Mouse (Mus musculus): Measurements from ENCODE around the gene Ltc4s. TPM values are rescaled to one million over a fixed set of nuclear protein-coding genes. Genes with fewer than 3 reads are reported as not detected.

The Ltc4s gene
- polyA plus RNA-seq, 1 experiment = 11.0 TPM

GRCm38 (mm10) chr11:50229252-50229910, 9.0 kb downstream of the Ltc4s start:
- Histone ChIP-seq H3K27ac (ENCODE audit: control insufficient read depth, insufficient read depth, low read depth, low read length) (peak overlapping the region; percentile 19; the same call in 1 of the 2 replicates), H3K27me3 (ENCODE audit: control insufficient read depth, insufficient read depth, low read length) (no peaks in the 10 kb centered on the region), H3K4me1 (ENCODE audit: control insufficient read depth, insufficient read depth, low read length) (peaks cover 23% of the 10 kb centered on the region), H3K36me3 (ENCODE audit: control insufficient read depth, insufficient read depth, low read length) (no peaks in the 10 kb centered on the region), H3K4me3 (ENCODE audit: control insufficient read depth, low read depth, low read length) (no peak overlapping the region)
- TF ChIP-seq CTCF (IDR thresholded peaks at IDR 0.05; ENCODE audit: control insufficient read depth, insufficient read depth, insufficient replicate concordance, low read depth, low read length) = no peak

GRCm38 (mm10) chr11:50228772-50229171, 9.6 kb downstream of the Ltc4s start:
- Histone ChIP-seq H3K4me3 (ENCODE audit: control insufficient read depth, low read depth, low read length) (no peak overlapping the region), H3K36me3 (ENCODE audit: control insufficient read depth, insufficient read depth, low read length) (no peaks in the 10 kb centered on the region), H3K27ac (ENCODE audit: control insufficient read depth, insufficient read depth, low read depth, low read length) (no peak overlapping the region; the same call in 1 of the 2 replicates), H3K27me3 (ENCODE audit: control insufficient read depth, insufficient read depth, low read length) (no peaks in the 10 kb centered on the region), H3K4me1 (ENCODE audit: control insufficient read depth, insufficient read depth, low read length) (peaks cover 23% of the 10 kb centered on the region)
- TF ChIP-seq POLR2A (IDR thresholded peaks at IDR 0.05; ENCODE audit: control insufficient read depth, low read depth, low read length) (no peak), CTCF (IDR thresholded peaks at IDR 0.05; ENCODE audit: control insufficient read depth, insufficient read depth, insufficient replicate concordance, low read depth, low read length) (no peak)

- TF ChIP-seq CTCF (IDR thresholded peaks at IDR 0.05; ENCODE audit: control insufficient read depth, insufficient read depth, insufficient replicate concordance, low read depth, low read length) (no peak), POLR2A (IDR thresholded peaks at IDR 0.05; ENCODE audit: control insufficient read depth, low read depth, low read length) (no peak)
- Histone ChIP-seq H3K4me3 (ENCODE audit: control insufficient read depth, low read depth, low read length) (no peak overlapping the region), H3K27me3 (ENCODE audit: control insufficient read depth, insufficient read depth, low read length) (no peaks in the 10 kb centered on the region), H3K4me1 (ENCODE audit: control insufficient read depth, insufficient read depth, low read length) (peaks cover 20% of the 10 kb centered on the region), H3K36me3 (ENCODE audit: control insufficient read depth, insufficient read depth, low read length) (no peaks in the 10 kb centered on the region), H3K27ac (ENCODE audit: control insufficient read depth, insufficient read depth, low read depth, low read length) (no peak overlapping the region)
Observed at GRCm38 (mm10) chr11:50227736-50228135, 10.7 kb downstream of the Ltc4s start.

DNA sequence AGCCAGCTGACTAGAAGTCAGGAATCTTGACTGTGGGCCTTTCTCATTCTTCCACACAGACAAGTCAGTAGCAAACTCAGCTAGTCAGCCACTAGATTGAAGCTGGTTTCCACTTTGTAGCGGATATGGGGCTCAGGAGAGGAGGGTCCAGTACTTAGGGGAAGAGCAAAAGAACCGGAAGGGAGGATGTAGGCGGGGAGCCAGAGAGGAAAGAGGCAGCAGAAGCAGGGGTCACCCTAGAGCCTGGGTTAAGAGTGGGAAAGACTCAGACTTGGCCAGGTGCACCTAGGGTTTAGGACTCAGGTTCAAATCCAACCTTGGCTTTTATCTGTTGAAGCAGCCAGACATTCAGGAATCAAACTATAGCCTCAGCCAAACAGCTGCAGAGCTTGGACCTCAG, 11.2 kb downstream of the Ltc4s start:
- TF ChIP-seq POLR2A (IDR thresholded peaks at IDR 0.05; ENCODE audit: control insufficient read depth, low read depth, low read length) (no peak), CTCF (IDR thresholded peaks at IDR 0.05; ENCODE audit: control insufficient read depth, insufficient read depth, insufficient replicate concordance, low read depth, low read length) (no peak)
- Histone ChIP-seq H3K27ac (ENCODE audit: control insufficient read depth, insufficient read depth, low read depth, low read length) (no peak overlapping the region), H3K27me3 (ENCODE audit: control insufficient read depth, insufficient read depth, low read length) (no peaks in the 10 kb centered on the region), H3K4me1 (ENCODE audit: control insufficient read depth, insufficient read depth, low read length) (peaks cover 17% of the 10 kb centered on the region), H3K36me3 (ENCODE audit: control insufficient read depth, insufficient read depth, low read length) (no peaks in the 10 kb centered on the region), H3K4me3 (ENCODE audit: control insufficient read depth, low read depth, low read length) (no peak overlapping the region)

DNA sequence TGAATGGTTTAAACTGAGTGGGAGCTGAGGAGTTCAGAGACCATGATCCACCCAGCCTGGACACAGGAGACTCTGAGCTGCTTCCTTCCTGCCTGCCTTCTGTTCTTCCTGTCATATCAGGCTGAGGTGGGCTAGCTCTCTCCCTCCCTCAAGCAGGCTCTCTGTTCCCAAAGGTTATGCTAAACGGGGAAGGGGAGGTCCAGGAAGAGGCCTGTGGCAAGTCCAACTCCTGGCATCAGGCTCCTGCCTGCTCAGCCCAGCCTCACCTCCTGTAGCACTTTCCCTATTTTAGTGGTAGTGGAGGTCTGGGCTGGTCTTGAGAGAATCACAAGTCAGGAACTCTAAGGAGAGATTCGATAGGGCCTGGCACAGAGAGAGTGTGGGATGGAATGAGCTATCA, 12.0 kb downstream of the Ltc4s start:
- no peaks in the 10 kb centered on the region for H3K36me3 ChIP-seq (ENCODE audit: control insufficient read depth, insufficient read depth, low read length)
- TF ChIP-seq POLR2A (IDR thresholded peaks at IDR 0.05; ENCODE audit: control insufficient read depth, low read depth, low read length) = no peak
- no peak for TF ChIP-seq CTCF (IDR thresholded peaks at IDR 0.05; ENCODE audit: control insufficient read depth, insufficient read depth, insufficient replicate concordance, low read depth, low read length)
- H3K4me1 ChIP-seq (ENCODE audit: control insufficient read depth, insufficient read depth, low read length) = peaks cover 13% of the 10 kb centered on the region
- no peaks in the 10 kb centered on the region for H3K27me3 ChIP-seq (ENCODE audit: control insufficient read depth, insufficient read depth, low read length)
- H3K27ac ChIP-seq (ENCODE audit: control insufficient read depth, insufficient read depth, low read depth, low read length) = peak overlapping the region; percentile 30; the same call in 1 of the 2 replicates
- H3K4me3 ChIP-seq (ENCODE audit: control insufficient read depth, low read depth, low read length) = peak overlapping the region; percentile 84; the same call in 1 of the 2 replicates

GRCm38 (mm10) chr11:50225611-50226378, 12.6 kb downstream of the Ltc4s start:
- TF ChIP-seq CTCF (IDR thresholded peaks at IDR 0.05; ENCODE audit: control insufficient read depth, insufficient read depth, insufficient replicate concordance, low read depth, low read length) (no peak), POLR2A (IDR thresholded peaks at IDR 0.05; ENCODE audit: control insufficient read depth, low read depth, low read length) (no peak)
- Histone ChIP-seq H3K27ac (ENCODE audit: control insufficient read depth, insufficient read depth, low read depth, low read length) (peak overlapping the region; percentile 75), H3K4me1 (ENCODE audit: control insufficient read depth, insufficient read depth, low read length) (peaks cover 9% of the 10 kb centered on the region), H3K27me3 (ENCODE audit: control insufficient read depth, insufficient read depth, low read length) (no peaks in the 10 kb centered on the region), H3K36me3 (ENCODE audit: control insufficient read depth, insufficient read depth, low read length) (no peaks in the 10 kb centered on the region), H3K4me3 (ENCODE audit: control insufficient read depth, low read depth, low read length) (peak overlapping the region; percentile 84)

- Histone ChIP-seq H3K4me1 (ENCODE audit: control insufficient read depth, insufficient read depth, low read length) (peaks cover 7% of the 10 kb centered on the region), H3K27me3 (ENCODE audit: control insufficient read depth, insufficient read depth, low read length) (no peaks in the 10 kb centered on the region), H3K36me3 (ENCODE audit: control insufficient read depth, insufficient read depth, low read length) (no peaks in the 10 kb centered on the region), H3K27ac (ENCODE audit: control insufficient read depth, insufficient read depth, low read depth, low read length) (peak overlapping the region; percentile 61), H3K4me3 (ENCODE audit: control insufficient read depth, low read depth, low read length) (peak overlapping the region; percentile 84)
- no peak for TF ChIP-seq CTCF (IDR thresholded peaks at IDR 0.05; ENCODE audit: control insufficient read depth, insufficient read depth, insufficient replicate concordance, low read depth, low read length)
- TF ChIP-seq POLR2A (IDR thresholded peaks at IDR 0.05; ENCODE audit: control insufficient read depth, low read depth, low read length) = peak; percentile 38
Observed at GRCm38 (mm10) chr11:50224671-50225530, 13.5 kb downstream of the Ltc4s start.

Data from testis, adult 2 months (tissue).